ENCODE assay signal across 23 mouse cellular contexts in genomic region chr14:87467586-87467985, GRCm38 (mm10). TPM values are rescaled to one million over a fixed set of nuclear protein-coding genes. Genes with fewer than 3 reads are reported as not detected.
DNase-seq lines count a peak whose midpoint lies in the region; ATAC-seq and TF ChIP-seq lines count a peak whose summit lies in the region.
"Had no signal": no experiment of that assay in that cellular context is flagged by ENCODE, and none has a peak within 500 bp of the region (broad histone marks: within the 10 kb centered on the region; RNA-seq: fewer than 3 reads in every experiment).

No protein-coding gene starts in this region.

- H3K4me2 ChIP-seq in forebrain, embryonic 12.5 days = no peak overlapping the region
- no peak overlapping the region for H3K4me2 ChIP-seq in forebrain, embryonic 14.5 days (ENCODE audit: low read length)
- no peak overlapping the region for H3K4me2 ChIP-seq in hindbrain, embryonic 12.5 days (replicated peaks)
- H3K4me2 ChIP-seq in hindbrain, embryonic 16.5 days (ENCODE audit: low read length) = no peak overlapping the region
- H3K4me2 ChIP-seq in limb, embryonic 14.5 days (replicated peaks; ENCODE audit: low read depth, low read length, severe bottlenecking) = no peak overlapping the region
- H3K4me2 ChIP-seq: heart, embryonic 15.5 days; intestine, embryonic 15.5 days; liver, embryonic 12.5 days had no signal

- H3K9ac ChIP-seq in forebrain, embryonic 12.5 days = no peak overlapping the region
- H3K9ac ChIP-seq in forebrain, embryonic 14.5 days (ENCODE audit: low read length) = no peak overlapping the region
- no peak overlapping the region for H3K9ac ChIP-seq in hindbrain, embryonic 12.5 days
- H3K9ac ChIP-seq in hindbrain, embryonic 16.5 days (ENCODE audit: low read depth, low read length) = no peak overlapping the region
- no peak overlapping the region for H3K9ac ChIP-seq in limb, embryonic 14.5 days (ENCODE audit: low read depth, low read length, severe bottlenecking)
- H3K9ac ChIP-seq: heart, embryonic 15.5 days; intestine, embryonic 15.5 days; liver, embryonic 12.5 days had no signal

- 0 out of 2 replicates have a peak, but pooled peaks have one; percentile 14 for ATAC-seq in forebrain, embryonic 12.5 days (ENCODE audit: low FRiP score)
- no peak for ATAC-seq in forebrain, embryonic 14.5 days
- 0 out of 2 replicates have a peak, but pooled peaks have one; percentile 38 for ATAC-seq in hindbrain, embryonic 12.5 days (ENCODE audit: low FRiP score)
- no peak for ATAC-seq in hindbrain, embryonic 16.5 days
- ATAC-seq in limb, embryonic 14.5 days (ENCODE audit: low FRiP score, low read depth) = 0 out of 2 replicates have a peak, but pooled peaks have one; percentile 15
- ATAC-seq: CD4-positive, CD25-positive, alpha-beta regulatory T cell, adult 4 months; intestine, embryonic 15.5 days; liver, embryonic 12.5 days had no signal

- WGBS in forebrain, embryonic 12.5 days = 85% methylated on average over 12 of the region's 12 CpGs
- 80% methylated on average over 12 of the region's 12 CpGs for WGBS in forebrain, embryonic 14.5 days
- 83% methylated on average over 12 of the region's 12 CpGs for WGBS in hindbrain, embryonic 12.5 days
- WGBS in hindbrain, embryonic 16.5 days = 83% methylated on average over 12 of the region's 12 CpGs
- 87% methylated on average over 12 of the region's 12 CpGs for WGBS in limb, embryonic 14.5 days
- WGBS in limb, embryonic 10.5 days = 91% methylated on average over 12 of the region's 12 CpGs

- no peak overlapping the region for H3K27ac ChIP-seq in forebrain, embryonic 12.5 days
- no peak overlapping the region for H3K27ac ChIP-seq in forebrain, embryonic 14.5 days (ENCODE audit: low read depth, low read length)
- no peak overlapping the region for H3K27ac ChIP-seq in hindbrain, embryonic 12.5 days
- H3K27ac ChIP-seq in hindbrain, embryonic 16.5 days (ENCODE audit: low read depth, low read length) = no peak overlapping the region
- no peak overlapping the region for H3K27ac ChIP-seq in limb, embryonic 14.5 days (replicated peaks; ENCODE audit: low read depth, low read length)
- H3K27ac ChIP-seq in limb, embryonic 10.5 days = no peak overlapping the region
- H3K27ac ChIP-seq: heart, embryonic 15.5 days; intestine, embryonic 15.5 days; liver, embryonic 12.5 days; stomach, postnatal 0 days had no signal

- no peaks in the 10 kb centered on the region for H3K36me3 ChIP-seq in forebrain, embryonic 12.5 days (replicated peaks)
- 0 out of 2 replicates have a peak, but pooled peaks cover 3% of the 10 kb centered on the region for H3K36me3 ChIP-seq in forebrain, embryonic 14.5 days (ENCODE audit: control insufficient read depth, insufficient read depth, low read length)
- no peaks in the 10 kb centered on the region for H3K36me3 ChIP-seq in hindbrain, embryonic 12.5 days
- H3K36me3 ChIP-seq in hindbrain, embryonic 16.5 days (ENCODE audit: control insufficient read depth, insufficient read depth, low read length) = peaks cover 2% of the 10 kb centered on the region; the same call in 1 of the 2 replicates
- H3K36me3 ChIP-seq in limb, embryonic 14.5 days (ENCODE audit: control insufficient read depth, insufficient read depth, low read length) = 0 out of 2 replicates have a peak, but pooled peaks cover 11% of the 10 kb centered on the region
- H3K36me3 ChIP-seq in limb, embryonic 10.5 days = peaks cover 9% of the 10 kb centered on the region; the same call in 1 of the 2 replicates
- H3K36me3 ChIP-seq: heart, embryonic 15.5 days; intestine, embryonic 15.5 days; liver, embryonic 12.5 days had no signal

- no peak overlapping the region for H3K4me3 ChIP-seq in forebrain, embryonic 12.5 days (replicated peaks)
- H3K4me3 ChIP-seq in forebrain, embryonic 14.5 days (ENCODE audit: low read depth, low read length) = no peak overlapping the region
- H3K4me3 ChIP-seq in hindbrain, embryonic 12.5 days = no peak overlapping the region
- H3K4me3 ChIP-seq in hindbrain, embryonic 16.5 days (ENCODE audit: low read length) = no peak overlapping the region
- H3K4me3 ChIP-seq in limb, embryonic 14.5 days (replicated peaks; ENCODE audit: low read length) = no peak overlapping the region
- no peak overlapping the region for H3K4me3 ChIP-seq in limb, embryonic 10.5 days
- H3K4me3 ChIP-seq: heart, embryonic 15.5 days; intestine, embryonic 15.5 days; liver, embryonic 12.5 days; megakaryocyte, embryonic 14.5 days; myocyte had no signal

- TF ChIP-seq POLR2A in limb, embryonic 14.5 days (IDR thresholded peaks at IDR 0.05; ENCODE audit: borderline replicate concordance, extremely low read depth, insufficient read depth, insufficient read length) = no peak

- H3K4me1 ChIP-seq in forebrain, embryonic 12.5 days = no peaks in the 10 kb centered on the region
- H3K4me1 ChIP-seq in forebrain, embryonic 14.5 days (ENCODE audit: control insufficient read depth, insufficient read depth, low read length) = no peaks in the 10 kb centered on the region
- no peaks in the 10 kb centered on the region for H3K4me1 ChIP-seq in hindbrain, embryonic 12.5 days
- H3K4me1 ChIP-seq in hindbrain, embryonic 16.5 days (ENCODE audit: control insufficient read depth, insufficient read depth, low read depth, low read length) = peaks cover 4% of the 10 kb centered on the region; the same call in 1 of the 2 replicates
- no peaks in the 10 kb centered on the region for H3K4me1 ChIP-seq in limb, embryonic 14.5 days (ENCODE audit: control insufficient read depth, insufficient read depth, low read length)
- no peaks in the 10 kb centered on the region for H3K4me1 ChIP-seq in limb, embryonic 10.5 days
- H3K4me1 ChIP-seq: heart, embryonic 15.5 days had no signal

- H3K9me3 ChIP-seq in forebrain, embryonic 12.5 days = no peaks in the 10 kb centered on the region
- no peaks in the 10 kb centered on the region for H3K9me3 ChIP-seq in forebrain, embryonic 14.5 days (replicated peaks; ENCODE audit: control insufficient read depth, low read length)
- no peaks in the 10 kb centered on the region for H3K9me3 ChIP-seq in hindbrain, embryonic 12.5 days (replicated peaks)
- H3K9me3 ChIP-seq in hindbrain, embryonic 16.5 days (ENCODE audit: control insufficient read depth, low read length) = no peaks in the 10 kb centered on the region
- no peaks in the 10 kb centered on the region for H3K9me3 ChIP-seq in limb, embryonic 14.5 days (ENCODE audit: control insufficient read depth, low read length)
- no peaks in the 10 kb centered on the region for H3K9me3 ChIP-seq in limb, embryonic 10.5 days (replicated peaks)
- H3K9me3 ChIP-seq: heart, embryonic 15.5 days; intestine, embryonic 15.5 days; liver, embryonic 12.5 days; megakaryocyte, embryonic 14.5 days had no signal

- no peaks in the 10 kb centered on the region for H3K27me3 ChIP-seq in forebrain, embryonic 12.5 days
- H3K27me3 ChIP-seq in forebrain, embryonic 14.5 days (replicated peaks; ENCODE audit: control insufficient read depth, insufficient read depth, low read length) = no peaks in the 10 kb centered on the region
- H3K27me3 ChIP-seq in hindbrain, embryonic 12.5 days = no peaks in the 10 kb centered on the region
- no peaks in the 10 kb centered on the region for H3K27me3 ChIP-seq in hindbrain, embryonic 16.5 days (replicated peaks; ENCODE audit: control insufficient read depth, insufficient read depth, low read length)
- H3K27me3 ChIP-seq in limb, embryonic 14.5 days (ENCODE audit: control insufficient read depth, insufficient read depth, low read length) = no peaks in the 10 kb centered on the region
- H3K27me3 ChIP-seq in limb, embryonic 10.5 days (ENCODE audit: low read depth, poor library complexity, severe bottlenecking) = no peaks in the 10 kb centered on the region
- H3K27me3 ChIP-seq: heart, embryonic 15.5 days; intestine, embryonic 15.5 days; liver, embryonic 12.5 days; megakaryocyte, embryonic 14.5 days had no signal

- no peak for DNase-seq in forebrain, embryonic 14.5 days (ENCODE audit: low spot score)
- DNase-seq in limb, embryonic 14.5 days (ENCODE audit: low spot score) = no peak
- DNase-seq in limb, embryonic 10.5 days (ENCODE audit: low spot score) = no peak
- DNase-seq in ES-CJ7 (ENCODE audit: low read depth, low spot score) = peak; percentile 38
- no peak for DNase-seq in thymus, postnatal 25 days
- DNase-seq: adrenal gland, postnatal 36 days; cerebellum, adult 2 months; cerebellum, postnatal 36 days; gastrocnemius, postnatal 25 days; heart, postnatal 4 days; kidney, postnatal 25 days; lung, adult 2 months; retina, postnatal 1 day had no signal

RNA-seq across cellular contexts. Expression of gene Tdrd3, which starts 51.1 kb away (rescaled TPM):
- 47.5 and 48.3 TPM in 2 replicates for polyA plus RNA-seq in forebrain, embryonic 12.5 days (2016; fragmentation: Nextera tagmentation; extraction: Ambion mirVana)
- 56.8 and 62.3 TPM in 2 replicates for polyA plus RNA-seq in forebrain, embryonic 14.5 days (2014; fragmentation: Nextera tagmentation; extraction: Ambion mirVana)
- 44.1 and 47.0 TPM in 2 replicates for polyA plus RNA-seq in hindbrain, embryonic 12.5 days (2016; fragmentation: Nextera tagmentation; extraction: Ambion mirVana)
- 37.7 and 41.6 TPM in 2 replicates for polyA plus RNA-seq in hindbrain, embryonic 16.5 days (2015; fragmentation: Nextera tagmentation; extraction: Ambion mirVana)
- 28.2 and 37.3 TPM in 2 replicates for polyA plus RNA-seq in limb, embryonic 14.5 days (2012; rRNA removed)
- 39.1 and 44.6 TPM in 2 replicates for polyA plus RNA-seq in limb, embryonic 14.5 days (2014; fragmentation: Nextera tagmentation; extraction: Ambion mirVana)
- polyA plus RNA-seq in limb, embryonic 10.5 days (2016; fragmentation: Nextera tagmentation; extraction: Ambion mirVana) = 25.2 and 31.6 TPM in 2 replicates

Comparison
In these comparisons a context has a peak if more than half of its experiments do, and no peak if none do; other contexts are left out.
1. ATAC-seq: peak in forebrain, embryonic 12.5 days (single experiment), hindbrain, embryonic 12.5 days (single experiment) and limb, embryonic 14.5 days (single experiment); none in forebrain, embryonic 14.5 days (single experiment) and hindbrain, embryonic 16.5 days (single experiment).